17 mouse cellular contexts compared by ENCODE assay signal in the genomic region with DNA sequence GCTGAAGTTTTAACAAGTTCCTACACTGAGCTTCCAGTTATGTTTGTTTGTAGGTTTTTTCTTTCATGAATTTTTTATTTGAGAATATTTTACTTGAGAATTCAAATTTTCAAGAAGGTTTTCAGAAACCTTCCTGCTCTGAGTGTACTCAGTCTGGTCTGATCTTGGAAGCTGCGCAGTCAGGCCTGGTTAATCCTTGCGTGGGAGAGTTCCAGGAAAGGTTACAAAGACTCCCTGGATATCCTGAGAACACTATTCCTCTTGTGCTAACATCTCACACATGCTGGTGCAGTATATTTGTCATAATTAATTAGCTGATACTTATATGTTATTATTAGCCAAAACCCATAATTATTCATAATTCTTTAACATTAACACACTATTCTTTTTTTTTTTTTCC.
"Had no signal": no experiment of that assay in that cellular context is flagged by ENCODE, and none has a peak within 500 bp of the region (broad histone marks: within the 10 kb centered on the region; RNA-seq: fewer than 3 reads in every experiment).

No protein-coding gene starts in this region.

- H3K27me3 ChIP-seq: midbrain, embryonic 12.5 days; neural tube, embryonic 13.5 days; neural tube, embryonic 15.5 days had no signal

- H3K9me3 ChIP-seq: midbrain, embryonic 10.5 days; midbrain, embryonic 12.5 days; neural tube, embryonic 13.5 days; neural tube, embryonic 15.5 days had no signal

- DNase-seq: lung, embryonic 14.5 days; lung, postnatal 10 days; lung, postnatal 4 days; retina, postnatal 1 day; right cerebral cortex, adult 18-20 months; right cerebral cortex, postnatal 25 days; right cerebral cortex, postnatal 4 days; spleen, adult 18-20 months; thymus, adult 18-20 months; thymus, postnatal 14 days; thymus, postnatal 36 days had no signal

- H3K36me3 ChIP-seq: midbrain, embryonic 10.5 days; midbrain, embryonic 12.5 days; neural tube, embryonic 13.5 days had no signal

- H3K4me2 ChIP-seq: lung, embryonic 14.5 days; midbrain, embryonic 12.5 days; neural tube, embryonic 13.5 days; neural tube, embryonic 15.5 days had no signal

- H3K27ac ChIP-seq: midbrain, embryonic 10.5 days; midbrain, embryonic 12.5 days; neural tube, embryonic 13.5 days; neural tube, embryonic 15.5 days had no signal

- ATAC-seq: midbrain, embryonic 16.5 days had no signal

- H3K4me1 ChIP-seq: midbrain, embryonic 12.5 days; neural tube, embryonic 13.5 days had no signal

- H3K4me3 ChIP-seq: midbrain, embryonic 10.5 days; midbrain, embryonic 12.5 days; myocyte; neural tube, embryonic 13.5 days; neural tube, embryonic 15.5 days had no signal

- H3K9ac ChIP-seq: lung, embryonic 14.5 days; midbrain, embryonic 12.5 days; neural tube, embryonic 13.5 days; neural tube, embryonic 15.5 days had no signal
